Mouse (Mus musculus) mouse trophoblast stem cell (cell line): Measurements from ENCODE around the gene D630039A03Rik.

ENCODE experiments used
- in situ Hi-C, 2 experiments: fragments of 300-500 bp; cut with MseI, MboI; formaldehyde crosslinking; loops; 2 replicates in 1 of 2; 3 replicates in 1 of 2; pipeline ENCODE4 v1.15.1; 2025

The D630039A03Rik gene

GRCm38 (mm10) chr4:57927464-57928205 is 11.5 kb upstream of the D630039A03Rik start:
- in situ Hi-C loops, result no loop called here

DNA sequence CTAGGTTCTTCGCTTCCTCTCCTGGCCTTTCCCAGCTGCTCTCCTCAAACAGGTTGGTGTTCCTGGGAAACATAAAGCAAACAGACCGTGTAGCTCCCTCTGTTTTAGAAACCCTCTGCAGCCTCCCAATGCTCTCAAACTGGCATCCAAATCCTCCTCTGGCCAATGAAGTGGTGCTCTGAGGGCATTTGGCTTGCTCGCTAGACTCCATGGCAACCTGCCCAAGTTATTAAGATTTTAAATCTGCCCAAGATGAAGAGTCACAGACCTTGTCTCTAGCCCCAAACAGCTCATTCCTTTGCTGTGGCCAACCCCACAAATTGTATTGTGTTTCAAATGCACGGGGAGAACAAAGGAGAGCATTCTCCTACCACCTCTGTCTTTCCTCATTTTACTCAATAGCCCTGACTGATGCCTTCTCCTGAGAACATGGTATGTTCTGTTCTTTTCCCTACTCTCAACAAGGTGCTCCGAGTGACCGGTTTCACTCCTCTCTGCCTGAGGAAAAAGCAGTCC is 8.5 kb upstream of the D630039A03Rik start:
- in situ Hi-C loops, result no loop called here

GRCm38 (mm10) chr4:57922171-57922570 is 6.1 kb upstream of the D630039A03Rik start:
- in situ Hi-C loops, result no loop called here

- in situ Hi-C loops, result no loop called here
These were observed 4.4 kb upstream of the D630039A03Rik start for GRCm38 (mm10) chr4:57920522-57920921.

- in situ Hi-C loops, result no loop called here
These were observed 3.7 kb upstream of the D630039A03Rik start for GRCm38 (mm10) chr4:57919494-57920423.

- in situ Hi-C loops, result no loop called here
These were observed 614 bp upstream of the D630039A03Rik start for GRCm38 (mm10) chr4:57916711-57917110.

- in situ Hi-C loops, result no loop called here
These were observed 706 bp downstream of the D630039A03Rik start for GRCm38 (mm10) chr4:57915216-57915965.

- in situ Hi-C loops, result no loop called here
These were observed 1.6 kb downstream of the D630039A03Rik start for GRCm38 (mm10) chr4:57914193-57915190.

DNA sequence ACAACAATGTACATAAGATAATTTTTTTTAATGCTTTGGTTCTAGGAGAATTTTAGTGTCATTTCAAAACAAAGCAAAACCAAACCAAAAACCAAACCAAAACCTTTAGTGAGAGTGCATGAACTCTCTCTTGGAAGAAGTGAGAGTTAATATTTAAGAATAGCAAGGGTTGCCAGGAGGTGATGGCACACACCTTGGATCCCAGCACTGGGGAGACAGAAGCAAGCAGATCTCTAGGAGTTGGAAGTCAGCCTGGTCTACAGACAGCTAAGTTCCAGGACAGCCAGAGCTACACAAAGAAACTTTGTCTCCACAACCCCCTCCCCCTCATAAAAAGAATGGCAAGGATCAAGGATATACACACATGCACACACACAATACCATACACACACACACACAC is 3.1 kb downstream of the D630039A03Rik start:
- in situ Hi-C loops, result no loop called here

- in situ Hi-C loops, result no loop called here
These were observed 7.2 kb downstream of the D630039A03Rik start for GRCm38 (mm10) chr4:57908860-57909259.

GRCm38 (mm10) chr4:57906708-57907107 is 9.4 kb downstream of the D630039A03Rik start:
- in situ Hi-C loops, result no loop called here

DNA sequence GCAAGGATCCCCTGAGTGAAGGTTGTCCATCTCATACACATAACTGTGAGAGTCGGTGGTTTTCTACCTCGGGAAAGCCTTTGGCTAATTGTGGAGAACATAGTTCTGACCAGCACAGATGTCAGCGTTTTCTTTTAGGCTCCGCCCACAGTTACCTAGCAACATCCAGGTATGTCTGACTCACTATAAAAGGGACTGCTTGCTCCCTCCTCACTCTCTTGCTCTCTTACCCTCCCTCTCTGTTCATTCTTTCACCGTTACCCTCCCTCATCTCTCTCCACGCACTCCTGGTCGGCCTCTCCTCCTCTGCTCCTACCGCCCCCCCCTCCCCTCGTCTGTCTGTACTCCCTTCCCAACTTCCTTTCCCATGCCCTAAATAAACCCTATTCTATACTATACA is 11.5 kb downstream of the D630039A03Rik start:
- in situ Hi-C loops, result loop anchor here in 1 of 2 experiments (5.0 kb wide), 1 partner anchor 178 kb away; no protein-coding TSS in a partner anchor

GRCm38 (mm10) chr4:57904211-57904610 is 11.9 kb downstream of the D630039A03Rik start:
- in situ Hi-C loops, result loop anchor here in 1 of 2 experiments (5.0 kb wide), 1 partner anchor 178 kb away; no protein-coding TSS in a partner anchor

DNA sequence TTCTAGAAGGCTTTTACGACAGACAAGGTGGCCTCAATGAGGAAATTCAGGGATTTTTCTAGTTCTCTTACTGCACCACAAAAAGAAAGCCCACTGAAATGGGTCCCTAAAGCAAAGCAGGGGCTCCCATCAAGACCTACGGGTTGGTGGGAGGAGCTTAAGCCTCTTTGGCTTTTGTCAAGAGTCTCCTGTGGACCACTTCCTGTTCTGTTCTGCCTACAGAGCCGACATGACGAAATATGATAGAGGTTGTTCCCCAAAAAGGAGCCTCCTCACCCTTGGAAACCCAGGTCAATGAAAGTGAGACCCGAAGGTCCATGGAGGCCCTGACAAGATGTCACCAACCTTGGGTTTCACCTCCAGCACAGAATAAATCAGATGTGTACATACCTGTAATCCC is 13.5 kb downstream of the D630039A03Rik start:
- in situ Hi-C loops, result loop anchor here in 1 of 2 experiments (5.0 kb wide), 1 partner anchor 180 kb away; no protein-coding TSS in a partner anchor

DNA sequence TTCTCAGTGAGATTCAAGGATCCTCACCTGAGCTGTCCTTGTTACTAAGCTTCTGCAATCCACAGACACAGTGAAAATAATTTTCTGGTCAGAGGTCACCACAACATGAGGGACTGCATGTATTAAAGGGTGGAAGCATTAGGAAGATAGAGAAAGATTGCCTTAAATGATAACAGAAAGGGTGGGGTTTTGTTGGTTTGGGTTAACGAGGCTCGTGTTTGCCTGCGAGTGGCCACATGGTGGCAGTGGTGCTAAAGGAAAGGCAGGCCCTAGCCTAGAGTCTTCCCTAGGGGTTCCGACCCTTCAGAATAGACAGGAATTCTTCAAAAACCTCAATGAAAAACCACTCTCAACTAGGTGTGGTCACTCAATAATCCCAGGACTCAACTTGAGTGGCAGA is 14.9 kb downstream of the D630039A03Rik start:
- in situ Hi-C loops, result loop anchor here in 1 of 2 experiments (5.0 kb wide), 1 partner anchor 181 kb away; no protein-coding TSS in a partner anchor

DNA sequence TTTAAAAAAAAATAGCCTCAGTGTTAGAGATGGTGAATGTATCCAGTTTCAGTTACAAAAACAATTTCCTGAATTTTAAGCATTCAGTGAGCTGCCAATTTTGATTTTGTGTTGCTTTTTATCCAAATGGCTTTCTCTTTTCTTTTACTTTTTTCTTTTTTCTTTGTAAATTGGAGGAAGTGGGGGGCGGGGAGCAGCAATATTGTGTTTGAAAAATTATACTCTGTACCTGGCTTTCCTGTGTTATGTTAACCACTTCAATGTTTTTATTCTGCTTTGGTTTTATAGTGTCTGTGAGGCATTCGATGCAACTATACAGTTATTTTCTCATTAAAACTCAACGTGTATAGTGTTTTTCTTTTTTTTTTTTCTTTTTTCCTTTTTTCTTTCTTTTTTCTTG is 19.5 kb downstream of the D630039A03Rik start:
- in situ Hi-C loops, result no loop called here

- in situ Hi-C loops, result no loop called here
These were observed 20.2 kb downstream of the D630039A03Rik start for GRCm38 (mm10) chr4:57895902-57896301.

DNA sequence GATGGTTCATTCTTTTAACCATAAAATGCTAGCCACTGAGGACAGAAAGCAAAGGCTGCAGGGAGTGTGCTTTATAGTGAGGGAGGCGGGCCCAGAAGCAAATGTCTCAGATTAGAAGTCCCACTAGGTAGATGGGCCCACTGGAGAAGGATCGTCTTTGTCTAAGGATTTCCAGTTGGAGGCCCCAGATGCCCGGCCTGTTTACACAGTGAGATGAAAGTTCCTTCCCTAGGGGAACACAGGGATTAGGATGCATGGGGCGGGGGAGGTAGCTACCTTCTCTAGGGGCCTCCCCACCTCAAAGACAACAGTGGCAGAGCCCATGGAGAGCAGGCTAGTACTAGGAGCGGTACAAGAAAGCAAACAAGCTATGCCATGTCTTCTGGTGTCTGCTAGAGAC is 21.0 kb downstream of the D630039A03Rik start:
- in situ Hi-C loops, result no loop called here

- in situ Hi-C loops, result no loop called here
These were observed 24.0 kb downstream of the D630039A03Rik start for GRCm38 (mm10) chr4:57892001-57892586.

DNA sequence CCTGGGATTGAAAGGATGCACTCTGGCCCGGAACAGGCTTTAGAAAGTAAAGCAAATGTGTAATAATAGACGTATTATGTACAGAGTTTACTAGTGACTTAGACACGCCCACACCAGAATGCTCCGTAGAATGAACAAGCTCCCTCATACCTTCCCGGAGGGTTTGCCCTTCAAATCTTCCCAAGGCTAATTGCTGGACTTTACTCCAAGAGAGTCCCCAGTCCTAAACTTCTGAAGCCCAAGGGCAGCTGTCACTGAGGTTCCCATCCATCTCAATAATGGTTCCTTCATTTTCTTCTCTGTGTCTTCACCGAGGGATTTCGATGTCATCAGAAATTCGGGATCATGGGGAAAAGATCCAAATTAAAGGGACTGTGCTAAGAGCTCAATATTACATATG is 26.3 kb downstream of the D630039A03Rik start:
- in situ Hi-C loops, result loop anchor here (5.0 to 10.0 kb wide), 2 partner anchors 215 to 217 kb away; no protein-coding TSS in a partner anchor
